Mouse (Mus musculus) liver, embryonic 14.5 days (tissue): Measurements from ENCODE around the gene Cfap45.

Experiments used
- CTCF ChIP-seq: IDR thresholded peaks from 2 replicates; pipeline ENCODE4 v1.5.1; 2016; ENCODE audit warnings: antibody characterized with exemption, low read depth, control low read depth
- EP300 ChIP-seq: IDR thresholded peaks from 2 replicates; pipeline ENCODE4 v1.6.1; 2016; ENCODE audit warnings: antibody characterized with exemption, low read depth

GRCm38 (mm10) chr1:172549717-172550116 lies 29.1 kb downstream of the Cfap45 start:
- TF ChIP-seq CTCF: no peak
- TF ChIP-seq EP300: no peak
